Mouse (Mus musculus) embryonic facial prominence, embryonic 12.5 days (tissue): Measurements from ENCODE around the gene Mrrf. TPM values are rescaled to one million over a fixed set of nuclear protein-coding genes. Genes with fewer than 3 reads are reported as not detected.

Source experiments
- ATAC-seq: fragments of 200-750 bp; cut with Nextera tagmentation; 2 replicates; pipeline ENCODE4 v1.8.0; 2017; ENCODE audit not compliant: insufficient number of reproducible peaks, insufficient read depth, low FRiP score, low TSS enrichment
- H3K27ac ChIP-seq: fragments of 300-500 bp; sonication (generic); 2 replicates; pipeline ENCODE4 v1.5.1; 2016; ENCODE audit warnings: mild to moderate bottlenecking
- H3K27me3 ChIP-seq: fragments of 300-500 bp; sonication (generic); 2 replicates; pipeline ENCODE4 v1.6.1; 2016; ENCODE audit warnings: mild to moderate bottlenecking, moderate library complexity
- H3K36me3 ChIP-seq: fragments of 300-500 bp; sonication (generic); 2 replicates; pipeline ENCODE4 v1.6.1; 2016; ENCODE audit warnings: mild to moderate bottlenecking
- H3K4me1 ChIP-seq: fragments of 300-500 bp; sonication (generic); 2 replicates; pipeline ENCODE4 v1.6.1; 2016
- H3K4me2 ChIP-seq: fragments of 300-500 bp; sonication (generic); replicated peaks from 2 replicates; pipeline ENCODE4 v1.6.1; 2016; ENCODE audit warnings: mild to moderate bottlenecking, moderate library complexity
- H3K4me3 ChIP-seq: fragments of 300-500 bp; sonication (generic); 2 replicates; pipeline ENCODE4 v1.5.1; 2016; ENCODE audit warnings: mild to moderate bottlenecking
- H3K9ac ChIP-seq: fragments of 300-500 bp; sonication (generic); 2 replicates; pipeline ENCODE4 v1.6.1; 2016; ENCODE audit warnings: mild to moderate bottlenecking, moderate library complexity
- H3K9me3 ChIP-seq: fragments of 300-500 bp; sonication (generic); 2 replicates; pipeline ENCODE4 v1.6.1; 2016; ENCODE audit warnings: mild to moderate bottlenecking, moderate library complexity
- WGBS: fragments of 180-500 bp; shearing (Covaris S2); methylation state at CpG from one replicate; pipeline ENCODE4 v1.1.7; 2016; 5-methylcytosine and 5-hydroxymethylcytosine counted together
- polyA plus RNA-seq: library from polyadenylated mRNA; unstranded; fragments of >200 nt; fragmentation: Nextera tagmentation; extraction: Ambion mirVana; gene quantifications from 2 replicates; pipeline ENCODE4 v1.2.1, GENCODE M21; 2016

Mrrf gene
- polyA plus RNA-seq, 1 experiment from 2014 or later: 29.1 TPM

- no peak overlapping the region for H3K9ac ChIP-seq
- H3K36me3 ChIP-seq: no peaks in the 10 kb centered on the region
- WGBS: 90% methylated on average over 6 of the region's 6 CpGs
- no peak overlapping the region for H3K27ac ChIP-seq
- H3K4me3 ChIP-seq: no peak overlapping the region
- H3K4me2 ChIP-seq: no peak overlapping the region
- H3K9me3 ChIP-seq: no peaks in the 10 kb centered on the region
- H3K27me3 ChIP-seq: no peaks in the 10 kb centered on the region
- H3K4me1 ChIP-seq: no peaks in the 10 kb centered on the region
- no peak for ATAC-seq
Measured at GRCm38 (mm10) chr2:36237557-36237956, 101.4 kb downstream of the Mrrf start.

- Histone ChIP-seq H3K27ac (no peak overlapping the region), H3K36me3 (no peaks in the 10 kb centered on the region), H3K4me3 (no peak overlapping the region), H3K4me1 (no peaks in the 10 kb centered on the region), H3K9me3 (no peaks in the 10 kb centered on the region), H3K27me3 (no peaks in the 10 kb centered on the region), H3K9ac (no peak overlapping the region), H3K4me2 (no peak overlapping the region)
- WGBS: 72% methylated on average over 3 of the region's 3 CpGs
- ATAC-seq: no peak
Measured at GRCm38 (mm10) chr2:36238467-36238866, 102.3 kb downstream of the Mrrf start.

- Histone ChIP-seq H3K27ac (no peak overlapping the region), H3K27me3 (no peaks in the 10 kb centered on the region), H3K4me2 (no peak overlapping the region), H3K4me1 (no peaks in the 10 kb centered on the region), H3K9me3 (no peaks in the 10 kb centered on the region), H3K9ac (no peak overlapping the region), H3K36me3 (no peaks in the 10 kb centered on the region), H3K4me3 (no peak overlapping the region)
- no peak for ATAC-seq
- WGBS: 80% methylated on average over 2 of the region's 2 CpGs
Measured at GRCm38 (mm10) chr2:36238951-36239350, 102.8 kb downstream of the Mrrf start.

Other genes starting within 250 kb of the Mrrf start
- gene Ttll11, start 156.5 kb upstream of the Mrrf start, polyA plus RNA-seq: 2.4 and 3.1 TPM in 2 replicates
- gene Ndufa8, start 87.0 kb upstream of the Mrrf start, polyA plus RNA-seq: 185 and 199 TPM in 2 replicates
- 0.24 and 0.56 TPM in 2 replicates for gene Morn5, start 86.9 kb upstream of the Mrrf start, polyA plus RNA-seq
- 15.5 and 22.3 TPM in 2 replicates for gene Lhx6, start 31.0 kb upstream of the Mrrf start, polyA plus RNA-seq
- 96.2 and 96.3 TPM in 2 replicates for gene Rbm18, start 384 bp downstream of the Mrrf start, polyA plus RNA-seq
- gene Ptgs1, start 94.0 kb downstream of the Mrrf start, polyA plus RNA-seq: 6.7 and 8.9 TPM in 2 replicates
- not detected in 2 replicates for gene Olfr338, start 237.1 kb downstream of the Mrrf start, polyA plus RNA-seq